Mouse (Mus musculus) forebrain, embryonic 13.5 days (tissue): ENCODE measurements around the gene Retreg2. TPM values are rescaled to one million over a fixed set of nuclear protein-coding genes. Genes with fewer than 3 reads are reported as not detected.

ENCODE experiments used
- ATAC-seq: fragments of 200-750 bp; cut with Nextera tagmentation; 2 replicates; pipeline ENCODE4 v1.8.0; 2017
- H3K27ac ChIP-seq: fragments of 300-500 bp; sonication (generic); 2 replicates; pipeline ENCODE4 v1.5.1; 2015; ENCODE audit warnings: inconsistent platforms, mild to moderate bottlenecking, moderate library complexity
- H3K27me3 ChIP-seq: fragments of 300-500 bp; sonication (generic); 2 replicates; pipeline ENCODE4 v1.6.1; 2015; ENCODE audit warnings: mild to moderate bottlenecking, inconsistent platforms
- H3K36me3 ChIP-seq: fragments of 300-500 bp; sonication (generic); 2 replicates; pipeline ENCODE4 v1.6.1; 2015; ENCODE audit warnings: mild to moderate bottlenecking, inconsistent platforms; ENCODE audit not compliant: poor library complexity, severe bottlenecking
- H3K4me1 ChIP-seq: fragments of 300-500 bp; sonication (generic); 2 replicates; pipeline ENCODE4 v1.6.1; 2015; ENCODE audit warnings: inconsistent platforms
- H3K4me2 ChIP-seq: fragments of 300-500 bp; sonication (generic); 2 replicates; pipeline ENCODE4 v1.6.1; 2015; ENCODE audit warnings: inconsistent platforms, mild to moderate bottlenecking, moderate library complexity
- H3K4me3 ChIP-seq: fragments of 300-500 bp; sonication (generic); 2 replicates; pipeline ENCODE4 v1.5.1; 2015; ENCODE audit warnings: mild to moderate bottlenecking, inconsistent platforms
- H3K9ac ChIP-seq: fragments of 300-500 bp; sonication (generic); 2 replicates; pipeline ENCODE4 v1.6.1; 2015; ENCODE audit warnings: mild to moderate bottlenecking, inconsistent platforms
- H3K9me3 ChIP-seq: fragments of 300-500 bp; sonication (generic); replicated peaks from 2 replicates; pipeline ENCODE4 v1.6.1; 2016; ENCODE audit warnings: inconsistent platforms
- WGBS: fragments of 180-500 bp; shearing (Covaris S2); methylation state at CpG from one replicate; pipeline ENCODE4 v1.1.7; 2015; 5-methylcytosine and 5-hydroxymethylcytosine counted together
- polyA plus RNA-seq: library from polyadenylated mRNA; unstranded; fragments of >200 nt; fragmentation: Nextera tagmentation; extraction: Ambion mirVana; gene quantifications from 2 replicates; pipeline ENCODE4 v1.2.1, GENCODE M21; 2015

Gene Retreg2
- polyA plus RNA-seq, 1 experiment from 2014 or later = 71.8 TPM

DNA sequence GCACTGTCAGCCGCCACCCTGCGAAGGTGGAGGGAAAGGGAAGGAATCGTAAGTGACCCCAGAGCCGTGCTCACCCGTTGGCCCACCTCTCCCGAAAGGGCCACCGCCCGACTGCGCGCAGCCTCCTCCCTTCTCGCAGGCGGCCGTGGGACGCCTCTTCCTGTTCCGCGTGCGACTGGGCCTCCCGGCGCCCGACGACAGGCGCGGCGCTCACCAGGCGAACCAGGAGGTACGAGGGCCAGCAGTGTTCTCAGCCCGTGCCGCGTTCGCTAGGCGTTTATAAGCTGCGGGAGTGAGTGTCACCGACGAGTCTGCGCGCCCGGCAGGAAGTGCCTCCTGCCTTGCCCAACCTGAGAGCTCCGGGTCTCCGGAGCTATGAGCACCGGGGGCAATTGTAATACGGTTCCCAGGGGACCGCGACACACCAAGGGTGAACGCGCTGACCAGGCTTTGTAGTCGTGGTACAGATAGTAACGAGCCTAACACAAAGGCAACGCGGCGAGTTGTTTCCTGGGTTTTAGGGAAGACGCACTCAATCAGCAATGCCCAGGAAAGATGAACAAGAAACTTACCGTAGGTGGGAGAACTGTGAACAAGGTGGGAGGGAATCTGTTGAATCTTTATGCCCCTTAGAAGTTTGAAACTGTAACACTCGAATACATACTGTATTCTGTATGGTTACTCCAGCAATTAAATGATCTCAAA lies 940 bp upstream of the Retreg2 start:
- Histone ChIP-seq H3K9me3 (no peaks in the 10 kb centered on the region), H3K9ac (peak overlapping the region; percentile 94), H3K27ac (peak overlapping the region; percentile 97), H3K27me3 (no peaks in the 10 kb centered on the region), H3K4me2 (peak overlapping the region; percentile 99), H3K36me3 (peaks cover 55% of the 10 kb centered on the region), H3K4me3 (peak overlapping the region; percentile 87), H3K4me1 (peaks cover 36% of the 10 kb centered on the region)
- ATAC-seq = 0 out of 2 replicates have a peak, but pooled peaks have one; percentile 4
- under 1% methylated on average over 53 of the region's 53 CpGs for WGBS

DNA sequence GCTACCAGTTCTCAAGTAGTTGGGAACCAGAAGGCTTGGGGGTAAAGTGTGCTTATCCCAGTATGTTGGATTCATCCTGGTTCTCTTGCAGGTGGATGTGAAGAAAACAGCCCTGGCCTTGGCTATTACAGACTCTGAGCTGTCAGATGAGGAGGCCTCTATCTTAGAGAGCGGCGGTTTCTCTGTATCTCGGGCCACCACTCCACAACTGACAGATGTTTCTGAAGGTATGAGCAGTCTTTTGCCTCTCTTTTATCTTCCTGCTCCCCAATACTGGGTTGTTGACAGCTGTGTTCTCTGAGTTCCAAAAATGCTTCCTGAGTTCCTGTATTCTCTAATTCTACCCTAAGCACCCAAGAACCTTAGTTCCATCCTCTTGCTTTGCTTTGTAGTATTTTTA lies 3.0 kb downstream of the Retreg2 start:
- ATAC-seq = no peak
- WGBS = 95% methylated on average over 3 of the region's 3 CpGs
- H3K4me2 ChIP-seq = no peak overlapping the region
- peaks cover 56% of the 10 kb centered on the region for H3K36me3 ChIP-seq
- no peak overlapping the region for H3K4me3 ChIP-seq
- H3K27me3 ChIP-seq = no peaks in the 10 kb centered on the region
- H3K9me3 ChIP-seq = no peaks in the 10 kb centered on the region
- peaks cover 23% of the 10 kb centered on the region for H3K4me1 ChIP-seq
- H3K9ac ChIP-seq = no peak overlapping the region
- H3K27ac ChIP-seq = no peak overlapping the region

- Histone ChIP-seq H3K27me3 (no peaks in the 10 kb centered on the region), H3K36me3 (peaks cover 56% of the 10 kb centered on the region), H3K4me2 (no peak overlapping the region), H3K4me3 (no peak overlapping the region), H3K4me1 (peaks cover 14% of the 10 kb centered on the region), H3K9me3 (no peaks in the 10 kb centered on the region), H3K9ac (no peak overlapping the region), H3K27ac (no peak overlapping the region)
- no peak for ATAC-seq
- 82% methylated on average over 7 of the region's 7 CpGs for WGBS
Observed at GRCm38 (mm10) chr1:75147411-75148135, 5.0 kb downstream of the Retreg2 start.

GRCm38 (mm10) chr1:75148727-75149126 lies 6.1 kb downstream of the Retreg2 start:
- H3K9ac ChIP-seq = no peak overlapping the region
- peaks cover 56% of the 10 kb centered on the region for H3K36me3 ChIP-seq
- ATAC-seq = no peak
- H3K4me3 ChIP-seq = no peak overlapping the region
- H3K4me1 ChIP-seq = peaks cover 9% of the 10 kb centered on the region
- WGBS = 91% methylated on average over 4 of the region's 4 CpGs
- no peaks in the 10 kb centered on the region for H3K9me3 ChIP-seq
- no peaks in the 10 kb centered on the region for H3K27me3 ChIP-seq
- H3K4me2 ChIP-seq = no peak overlapping the region
- no peak overlapping the region for H3K27ac ChIP-seq

DNA sequence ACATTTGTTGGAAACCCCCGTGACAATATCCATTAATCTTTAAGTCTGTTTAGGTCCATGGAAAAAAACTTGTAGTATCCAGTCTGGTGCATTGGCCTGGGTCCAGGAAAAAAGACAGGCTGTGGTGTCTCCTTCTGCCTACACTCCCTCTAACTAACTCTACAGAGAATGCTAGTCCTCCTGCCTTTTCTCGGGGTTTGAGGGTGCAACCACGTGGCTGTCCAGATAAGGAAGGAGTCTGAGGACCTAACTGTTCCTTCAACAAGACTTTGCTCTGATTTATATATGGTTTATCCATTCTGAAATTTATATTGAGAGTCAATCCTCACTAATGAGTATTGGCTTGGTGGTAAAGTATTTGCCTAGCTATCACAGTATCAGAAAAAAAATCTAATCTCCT lies 13.3 kb downstream of the Retreg2 start:
- H3K27me3 ChIP-seq = no peaks in the 10 kb centered on the region
- 76% methylated on average over 3 of the region's 3 CpGs for WGBS
- no peaks in the 10 kb centered on the region for H3K36me3 ChIP-seq
- no peaks in the 10 kb centered on the region for H3K9me3 ChIP-seq
- no peak overlapping the region for H3K4me3 ChIP-seq
- no peak overlapping the region for H3K4me2 ChIP-seq
- no peaks in the 10 kb centered on the region for H3K4me1 ChIP-seq
- H3K9ac ChIP-seq = no peak overlapping the region
- no peak overlapping the region for H3K27ac ChIP-seq
- ATAC-seq = no peak

GRCm38 (mm10) chr1:75158990-75159389 lies 16.4 kb downstream of the Retreg2 start:
- ATAC-seq = no peak
- no peak overlapping the region for H3K4me3 ChIP-seq
- H3K9ac ChIP-seq = no peak overlapping the region
- no peaks in the 10 kb centered on the region for H3K9me3 ChIP-seq
- H3K27ac ChIP-seq = no peak overlapping the region
- H3K4me1 ChIP-seq = no peaks in the 10 kb centered on the region
- no peak overlapping the region for H3K4me2 ChIP-seq
- no peaks in the 10 kb centered on the region for H3K27me3 ChIP-seq
- no peaks in the 10 kb centered on the region for H3K36me3 ChIP-seq

DNA sequence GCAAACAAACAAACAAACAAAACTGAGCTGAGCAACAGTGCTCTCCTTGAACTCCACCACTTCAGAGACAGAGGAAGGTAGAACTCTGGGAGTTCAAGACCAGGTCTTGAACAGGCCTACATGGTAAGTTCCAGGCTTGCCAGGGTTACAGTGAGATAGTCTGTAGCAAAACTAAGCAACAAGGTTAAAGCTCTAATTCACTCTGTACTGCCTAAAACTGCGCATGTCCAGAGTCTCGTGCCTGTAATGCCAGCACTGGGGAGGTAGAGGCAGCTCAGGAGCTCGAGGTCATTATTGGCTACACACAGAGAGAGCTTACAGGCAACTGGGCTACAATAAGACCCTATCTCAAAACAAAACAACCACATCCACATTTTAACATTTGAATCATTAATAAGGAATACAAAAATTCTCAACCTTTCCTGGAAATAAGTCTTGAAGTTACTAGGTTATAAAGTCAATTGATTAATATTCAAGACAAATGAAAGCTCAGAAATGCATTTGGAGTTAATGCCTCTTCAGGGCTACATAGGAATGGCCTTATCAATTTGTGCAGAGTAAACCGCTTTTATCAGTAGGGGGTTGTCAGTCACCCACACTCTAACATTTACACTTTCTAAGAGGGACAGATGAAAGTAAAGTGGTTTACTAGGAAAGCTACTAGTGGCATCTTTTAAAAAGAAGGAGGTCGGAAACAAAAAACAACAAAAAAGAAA lies 17.1 kb downstream of the Retreg2 start:
- no peak overlapping the region for H3K4me3 ChIP-seq
- no peaks in the 10 kb centered on the region for H3K4me1 ChIP-seq
- H3K4me2 ChIP-seq = no peak overlapping the region
- ATAC-seq = no peak
- H3K27me3 ChIP-seq = no peaks in the 10 kb centered on the region
- H3K27ac ChIP-seq = no peak overlapping the region
- no peak overlapping the region for H3K9ac ChIP-seq
- 69% methylated on average over 5 of the region's 5 CpGs for WGBS
- no peaks in the 10 kb centered on the region for H3K9me3 ChIP-seq
- no peaks in the 10 kb centered on the region for H3K36me3 ChIP-seq

- Histone ChIP-seq H3K27ac (no peak overlapping the region), H3K9me3 (no peaks in the 10 kb centered on the region), H3K9ac (no peak overlapping the region), H3K27me3 (no peaks in the 10 kb centered on the region), H3K4me3 (no peak overlapping the region), H3K4me1 (no peaks in the 10 kb centered on the region), H3K36me3 (no peaks in the 10 kb centered on the region), H3K4me2 (no peak overlapping the region)
- ATAC-seq = no peak
- WGBS = 76% methylated on average over 4 of the region's 4 CpGs
Observed at GRCm38 (mm10) chr1:75160256-75160617, 17.7 kb downstream of the Retreg2 start.

DNA sequence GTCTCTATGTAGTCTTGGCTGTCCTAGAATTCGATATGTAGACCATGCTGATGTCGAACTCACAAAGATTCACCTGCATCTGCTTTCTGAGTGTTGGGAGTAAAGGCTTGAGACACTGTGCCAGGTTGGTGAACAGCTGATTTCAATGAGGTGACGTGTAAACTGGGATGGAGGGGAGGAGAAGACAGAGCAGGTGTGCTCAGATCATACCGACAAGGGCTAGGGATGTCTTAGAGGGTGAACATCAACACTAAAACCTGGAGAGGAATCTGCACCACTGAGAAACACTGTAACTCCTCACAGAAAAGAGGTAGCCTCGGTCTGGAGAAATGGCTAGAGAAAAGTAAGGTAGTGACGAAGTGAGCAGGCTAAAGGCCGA lies 25.5 kb downstream of the Retreg2 start:
- Histone ChIP-seq H3K9ac (no peak overlapping the region), H3K4me3 (peak overlapping the region; percentile 76), H3K27ac (no peak overlapping the region), H3K4me2 (peak overlapping the region; percentile 69), H3K36me3 (peaks cover 32% of the 10 kb centered on the region), H3K9me3 (no peaks in the 10 kb centered on the region), H3K4me1 (peaks cover 8% of the 10 kb centered on the region), H3K27me3 (no peaks in the 10 kb centered on the region)
- 6% methylated on average over 7 of the region's 7 CpGs for WGBS
- peak; percentile 46; the same call in 1 of the 2 replicates for ATAC-seq

- Histone ChIP-seq H3K9ac (peak within 1 kb of the TSS; percentile 70), H3K4me2 (peak within 1 kb of the TSS; percentile 69), H3K27ac (peak within 1 kb of the TSS; percentile 89), H3K4me3 (peak within 1 kb of the TSS; percentile 76), H3K27me3 (no peaks in the 10 kb centered on the region), H3K36me3 (peaks cover 39% of the 10 kb centered on the region), H3K4me1 (peaks cover 8% of the 10 kb centered on the region), H3K9me3 (no peaks in the 10 kb centered on the region)
- 1% methylated on average over 51 of the region's 59 CpGs for WGBS
- peak; percentile 97 for ATAC-seq
Observed at GRCm38 (mm10) chr1:75168472-75169464, 26.2 kb downstream of the Retreg2 start, which contains the start of gene Zfand2b. Gene Zfand2b, plus strand, starts transcription at chr1:75168646.

DNA sequence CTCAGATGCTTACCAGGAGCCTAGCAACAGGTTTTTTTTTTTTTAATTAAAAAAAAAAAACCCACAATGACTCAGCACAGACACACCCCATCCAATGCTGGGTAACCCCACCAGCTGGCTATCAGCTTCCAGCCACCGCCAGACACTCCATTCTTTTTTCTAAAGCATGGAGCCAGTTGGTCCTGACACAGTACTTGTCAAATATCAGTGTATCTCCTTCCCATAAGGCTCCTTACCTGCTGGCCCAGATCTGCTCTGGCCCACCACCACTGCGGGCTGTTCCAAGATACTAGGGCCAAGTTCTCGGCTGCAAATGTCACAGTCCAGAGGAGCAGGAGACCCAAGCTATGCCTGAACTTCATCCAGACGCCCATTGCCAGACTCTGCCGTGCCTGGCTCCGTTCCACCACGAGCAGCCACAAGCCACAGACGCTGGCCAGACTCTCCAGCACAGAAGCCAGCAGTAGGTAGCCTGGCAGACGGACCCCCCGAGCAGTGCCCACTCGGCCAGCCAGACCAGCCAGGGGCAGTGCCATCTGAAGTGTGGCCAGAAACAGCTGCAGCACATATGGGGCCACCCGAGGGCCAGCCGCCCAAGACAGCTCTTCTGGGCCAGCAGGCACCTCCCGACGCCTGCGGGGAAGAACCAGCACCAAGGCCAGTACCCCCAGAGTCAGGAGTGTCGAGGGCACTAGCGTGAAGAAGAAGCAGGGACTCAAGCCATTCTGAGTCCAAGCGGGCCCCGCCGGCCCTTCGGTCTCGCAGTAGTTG lies 36.9 kb downstream of the Retreg2 start:
- ATAC-seq = no peak; the same call in none of the 2 replicates
- WGBS = 9% methylated on average over 23 of the region's 23 CpGs
- peaks cover 66% of the 10 kb centered on the region for H3K36me3 ChIP-seq

More for the DNA sequence above, 36.9 kb downstream of the Retreg2 start:
- Histone ChIP-seq H3K4me2 (peak overlapping the region; percentile 97), H3K27me3 (no peaks in the 10 kb centered on the region), H3K27ac (peak overlapping the region; percentile 40; the same call in 1 of the 2 replicates), H3K9ac (peak overlapping the region; percentile 73), H3K4me1 (peaks cover 28% of the 10 kb centered on the region), H3K9me3 (no peaks in the 10 kb centered on the region), H3K4me3 (peak overlapping the region; percentile 59)
